Mouse (Mus musculus) thymus, postnatal 36 days (tissue): ENCODE measurements around the gene Mmp25.

ENCODE experiments used
- DNase-seq, 2 experiments: peaks; one replicate each; pipeline ENCODE4 v3.0.0; 2022; ENCODE audit warnings: mixed read lengths in 2 of 2

The Mmp25 gene

DNA sequence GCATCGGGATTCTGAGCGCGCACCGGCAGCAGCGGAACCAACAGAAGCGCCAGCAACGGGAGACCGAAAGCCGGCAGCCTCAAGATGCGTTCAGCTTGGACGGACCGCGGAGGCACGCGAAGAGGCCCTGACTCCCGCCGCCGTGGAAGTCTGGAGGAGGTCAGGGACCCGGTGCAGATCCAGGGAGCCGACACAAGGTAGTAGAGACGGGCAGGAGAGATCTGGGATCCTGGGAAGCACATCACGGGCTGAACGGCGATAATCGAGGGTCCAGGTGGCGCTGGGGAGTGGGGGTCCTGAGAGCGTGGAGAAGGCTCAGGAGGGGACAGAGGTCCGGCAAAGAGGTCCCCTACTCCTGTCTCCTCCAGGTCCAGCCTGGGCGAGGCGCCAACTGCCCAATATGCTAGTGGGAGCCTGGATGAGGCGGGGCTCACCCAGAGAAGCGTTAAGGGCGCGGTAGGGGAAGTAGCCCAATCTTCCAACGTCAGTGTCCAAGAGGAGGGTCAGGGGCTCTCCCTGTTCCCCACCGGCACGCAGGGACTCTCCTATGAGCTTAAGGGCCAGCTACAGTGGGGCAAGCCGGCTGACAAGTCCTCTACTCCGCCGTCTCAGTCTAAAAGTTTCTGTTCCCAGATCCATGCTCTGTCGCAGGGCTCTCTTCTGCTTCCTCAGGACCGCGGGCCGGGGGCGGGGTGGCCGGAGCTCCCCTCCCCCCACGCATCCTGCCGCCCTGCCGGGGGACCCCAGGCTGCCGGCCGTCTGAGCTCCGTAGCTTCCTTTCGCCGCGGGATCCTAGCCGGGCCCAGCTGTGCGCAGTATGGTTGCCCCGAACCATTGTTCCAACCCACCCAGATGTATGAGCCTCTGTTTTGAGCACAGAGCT is at the start of gene Mmp25:
Gene Mmp25, minus strand, starts transcription at position 665 of the 883 bp plus-strand sequence.
- no peak for DNase-seq

DNA sequence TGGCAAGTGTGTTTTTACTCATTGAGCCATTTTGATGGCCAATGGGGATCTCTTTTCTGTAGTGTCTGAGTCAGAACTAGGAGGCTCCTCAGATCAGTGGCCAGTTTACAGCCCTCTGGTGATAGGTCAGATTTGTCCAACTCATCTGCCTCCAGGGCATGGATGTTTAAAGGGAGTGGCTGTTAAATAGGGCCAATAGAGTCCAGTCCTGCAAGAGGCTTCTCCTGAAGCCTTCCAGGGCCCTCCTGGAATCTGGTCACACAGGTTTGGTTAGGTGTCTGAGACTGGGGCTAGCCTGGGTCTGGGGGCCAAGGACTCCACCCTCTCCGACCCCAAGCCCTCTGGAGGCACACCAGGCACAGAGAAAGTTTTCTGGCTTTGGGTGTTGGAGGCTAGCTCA is 49.4 kb upstream of the Mmp25 start:
- DNase-seq: no peak

DNA sequence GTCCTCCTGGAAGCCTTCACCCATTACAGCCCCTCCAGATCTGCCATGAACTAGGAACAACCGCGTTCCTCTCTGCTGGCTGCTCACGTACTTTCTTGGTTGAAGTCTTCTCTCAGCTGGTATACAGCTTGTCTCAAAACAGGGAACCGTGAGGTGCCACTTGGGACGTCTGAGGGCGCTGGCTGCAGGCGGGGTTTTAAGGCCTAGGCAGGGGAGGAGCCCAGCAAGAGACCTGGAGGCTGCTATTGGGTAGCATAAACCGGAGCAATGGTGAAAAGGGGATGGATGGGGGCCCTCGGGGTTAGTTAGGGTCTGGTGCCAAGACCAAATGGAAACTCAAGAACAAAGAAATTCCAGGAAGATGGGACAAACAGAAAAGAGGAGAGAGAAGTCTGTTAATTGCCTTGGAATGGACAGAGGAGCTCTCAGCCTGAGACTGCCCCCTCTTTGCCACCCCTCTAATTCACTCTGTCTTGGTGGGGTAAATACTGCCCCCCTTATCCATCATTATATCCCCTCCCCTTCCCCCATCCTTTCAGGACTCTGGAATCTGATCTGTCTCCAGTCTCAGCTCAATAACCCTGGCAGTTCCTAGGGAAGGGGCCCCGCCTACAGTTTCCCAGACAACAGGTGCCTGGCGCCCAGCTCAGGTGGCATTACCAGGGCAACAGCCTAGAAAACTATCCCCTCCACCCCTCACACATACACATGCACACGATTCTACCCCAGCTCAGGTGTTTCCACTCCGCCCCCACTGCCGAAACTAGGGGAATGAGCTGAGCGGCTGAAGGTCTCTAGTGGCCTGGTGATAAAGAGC is 39.0 kb upstream of the Mmp25 start, which contains the start of gene Cldn9:
Gene Cldn9, minus strand, starts transcription at position 171 of the 817 bp plus-strand sequence.
- no peak for DNase-seq

DNA sequence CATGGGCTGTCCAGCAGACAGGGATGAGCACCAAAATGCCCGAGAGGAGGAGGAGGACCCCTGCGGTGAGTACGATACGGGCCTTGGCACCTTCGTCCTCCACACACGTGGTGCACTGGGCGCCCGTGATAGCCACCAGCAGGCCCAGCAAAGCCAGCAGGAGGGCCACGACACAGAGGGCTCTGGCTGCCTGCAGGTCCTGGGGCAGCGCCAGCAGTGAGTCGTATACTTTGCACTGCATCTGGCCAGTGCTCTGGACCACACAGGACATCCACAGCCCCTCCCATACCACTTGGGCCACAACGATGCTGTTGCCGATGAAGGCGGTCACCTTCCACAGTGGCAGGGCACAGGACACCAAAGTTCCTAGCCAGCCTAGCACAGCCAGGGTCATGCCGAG is 38.1 kb upstream of the Mmp25 start:
- no peak for DNase-seq

DNA sequence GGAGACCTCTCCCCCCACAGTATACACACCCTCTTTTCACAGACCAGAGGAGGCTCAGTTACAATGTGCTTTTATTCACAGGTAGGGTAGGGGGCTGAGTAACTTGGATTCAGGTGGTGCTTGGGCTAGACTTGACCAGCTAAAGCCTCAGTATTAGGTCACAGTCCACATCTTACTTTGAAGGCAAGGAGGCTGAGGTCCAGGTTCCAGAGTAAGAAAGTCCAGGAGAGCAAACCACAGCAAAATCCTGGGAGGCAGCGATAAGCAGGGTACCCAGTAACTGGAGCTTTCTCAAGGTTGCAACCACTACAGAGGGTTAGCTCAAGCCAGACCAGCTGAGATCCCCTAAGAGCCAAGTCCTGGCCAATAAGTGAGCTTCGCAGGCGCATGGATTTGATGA is 37.5 kb upstream of the Mmp25 start:
- no peak for DNase-seq

DNA sequence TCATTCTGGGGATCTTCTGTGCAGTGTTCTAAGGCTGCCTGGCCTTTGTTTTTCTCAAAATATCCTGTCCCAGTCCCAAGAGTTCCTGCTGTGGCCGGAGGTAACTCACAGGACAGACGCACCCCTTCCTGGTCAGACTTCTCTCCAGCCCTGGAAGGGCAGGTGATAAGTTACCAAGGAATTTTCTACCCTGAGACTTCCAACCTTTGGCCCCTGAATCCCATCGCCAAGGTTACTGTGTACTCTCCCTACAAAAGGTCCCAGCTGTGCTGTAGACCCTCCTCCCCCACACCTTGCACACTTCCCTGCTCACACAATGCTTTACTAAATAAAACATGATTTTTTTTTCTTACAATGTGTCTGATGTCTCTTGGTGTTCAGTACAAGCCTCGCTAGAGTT is 37.0 kb upstream of the Mmp25 start:
- DNase-seq: no peak

DNA sequence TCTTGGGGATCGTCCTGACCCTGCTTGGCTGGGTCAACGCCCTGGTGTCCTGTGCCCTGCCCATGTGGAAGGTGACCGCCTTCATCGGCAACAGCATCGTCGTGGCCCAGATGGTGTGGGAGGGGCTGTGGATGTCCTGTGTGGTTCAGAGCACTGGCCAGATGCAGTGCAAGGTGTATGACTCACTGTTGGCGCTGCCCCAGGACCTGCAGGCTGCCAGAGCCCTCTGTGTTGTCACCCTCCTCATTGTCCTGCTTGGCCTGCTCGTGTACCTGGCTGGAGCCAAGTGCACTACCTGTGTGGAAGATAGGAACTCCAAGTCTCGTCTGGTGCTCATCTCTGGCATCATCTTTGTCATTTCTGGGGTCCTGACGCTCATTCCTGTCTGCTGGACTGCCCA is 36.0 kb upstream of the Mmp25 start:
- DNase-seq: no peak

DNA sequence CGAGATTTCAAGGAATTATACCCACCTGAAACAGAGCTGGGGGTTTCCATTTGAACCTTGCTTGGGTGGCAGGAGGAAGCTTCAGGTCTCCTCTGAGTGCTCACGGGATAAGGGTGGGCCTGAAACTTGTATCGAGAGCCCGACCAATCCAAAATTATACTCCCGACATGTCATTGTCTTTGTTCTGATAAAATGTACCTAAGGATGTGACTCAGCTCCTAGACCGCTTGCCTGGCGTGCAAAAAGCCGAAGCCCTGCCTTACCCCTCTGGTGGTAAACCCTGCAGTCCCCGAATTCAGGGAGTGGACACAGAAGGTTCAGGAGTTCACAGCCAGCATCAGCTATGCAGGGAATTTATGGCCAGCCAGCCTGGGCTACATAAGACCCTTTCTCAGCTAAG is 35.3 kb upstream of the Mmp25 start:
- no peak for DNase-seq

DNA sequence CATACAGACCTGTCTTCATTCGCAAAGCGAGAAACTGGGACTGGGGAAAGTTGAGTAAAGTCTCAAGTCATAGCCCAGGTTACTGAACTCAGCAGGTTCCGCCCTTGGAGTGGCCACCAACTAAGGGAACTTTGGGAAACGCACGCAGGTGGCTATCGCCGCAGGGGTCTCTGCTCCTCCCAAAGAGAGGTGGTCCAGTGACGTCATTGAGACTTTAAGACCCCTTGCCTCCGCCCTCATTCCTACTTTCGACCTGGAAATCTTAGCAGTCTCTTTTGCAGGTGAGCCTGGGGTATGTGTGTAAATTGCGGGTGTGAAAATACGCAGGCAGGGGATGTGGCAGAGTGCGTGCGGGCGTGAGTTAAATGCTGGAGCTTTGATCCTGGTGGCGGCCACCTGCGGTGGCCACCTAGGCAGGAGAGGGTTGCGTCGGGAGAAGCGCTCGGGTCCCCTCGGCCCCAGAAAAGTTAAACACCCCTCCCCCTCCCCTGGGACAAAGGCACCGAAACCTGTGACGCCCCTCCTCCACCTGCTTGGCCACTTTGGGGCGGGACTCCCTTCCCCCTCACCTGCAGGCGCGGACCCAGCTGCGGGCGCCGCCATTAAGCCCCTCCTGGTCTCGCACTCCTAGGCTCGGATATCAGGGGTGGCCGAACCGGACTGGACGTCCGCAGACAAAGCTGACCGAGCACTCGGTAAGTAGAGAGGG is 34.2 kb upstream of the Mmp25 start, which contains the start of gene Cldn6:
Gene Cldn6, plus strand, starts transcription at position 123 of the 709 bp plus-strand sequence.
- DNase-seq: no peak

DNA sequence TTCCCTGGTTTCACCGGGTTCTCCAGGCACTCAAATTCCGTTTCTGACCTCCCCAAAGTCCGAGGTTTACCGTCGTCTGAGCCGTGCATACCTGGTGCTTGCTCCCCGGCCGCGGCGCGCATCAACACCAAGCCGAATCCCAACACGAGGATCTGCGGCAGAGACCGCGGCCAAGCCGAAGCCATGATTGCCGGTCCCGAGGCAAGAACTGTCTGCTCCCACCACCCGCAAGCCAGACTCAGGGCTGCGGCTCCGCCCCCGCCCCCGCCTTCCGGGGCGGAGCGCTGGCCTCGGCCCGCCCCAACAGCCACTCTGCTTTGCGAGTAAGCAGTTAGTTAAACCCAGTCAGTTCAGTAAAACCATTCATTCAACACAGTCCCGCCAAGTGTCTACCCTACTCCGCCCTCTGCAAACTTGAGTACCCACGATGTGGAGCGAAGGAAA is 32.2 kb upstream of the Mmp25 start, which contains the start of gene Tnfrsf12a:
Gene Tnfrsf12a, minus strand, starts transcription at position 233 of the 444 bp plus-strand sequence.
- peak; percentile 87 to 92 for DNase-seq

DNA sequence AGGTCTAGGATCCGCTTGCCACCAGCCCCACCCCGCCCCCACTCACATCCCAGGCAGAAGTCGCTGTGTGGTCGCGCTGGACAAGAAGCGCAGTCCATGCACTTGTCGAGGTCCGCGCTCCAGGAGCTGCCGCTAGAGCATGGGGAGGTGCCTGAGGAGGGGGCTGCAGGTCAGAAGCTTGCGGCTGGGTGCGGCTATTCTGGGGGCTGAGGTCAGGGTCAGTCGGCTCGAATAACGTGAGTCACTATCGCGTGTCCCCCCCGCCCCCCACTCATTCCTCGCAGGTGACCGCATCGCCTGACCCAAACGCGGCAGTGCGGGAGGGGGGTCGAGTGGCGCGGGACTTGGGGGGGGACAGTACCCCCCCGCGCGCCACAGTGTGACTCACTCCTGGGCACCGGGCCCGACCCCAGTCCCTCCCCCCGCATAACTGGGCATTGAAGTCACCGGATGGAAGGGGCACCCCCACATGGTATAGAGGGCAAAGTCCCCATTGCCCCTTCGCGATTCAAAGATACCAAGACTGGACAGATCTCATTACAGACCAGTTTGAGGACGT is 31.5 kb upstream of the Mmp25 start:
- DNase-seq: peak in 1 of 2 experiments; percentile 52

DNA sequence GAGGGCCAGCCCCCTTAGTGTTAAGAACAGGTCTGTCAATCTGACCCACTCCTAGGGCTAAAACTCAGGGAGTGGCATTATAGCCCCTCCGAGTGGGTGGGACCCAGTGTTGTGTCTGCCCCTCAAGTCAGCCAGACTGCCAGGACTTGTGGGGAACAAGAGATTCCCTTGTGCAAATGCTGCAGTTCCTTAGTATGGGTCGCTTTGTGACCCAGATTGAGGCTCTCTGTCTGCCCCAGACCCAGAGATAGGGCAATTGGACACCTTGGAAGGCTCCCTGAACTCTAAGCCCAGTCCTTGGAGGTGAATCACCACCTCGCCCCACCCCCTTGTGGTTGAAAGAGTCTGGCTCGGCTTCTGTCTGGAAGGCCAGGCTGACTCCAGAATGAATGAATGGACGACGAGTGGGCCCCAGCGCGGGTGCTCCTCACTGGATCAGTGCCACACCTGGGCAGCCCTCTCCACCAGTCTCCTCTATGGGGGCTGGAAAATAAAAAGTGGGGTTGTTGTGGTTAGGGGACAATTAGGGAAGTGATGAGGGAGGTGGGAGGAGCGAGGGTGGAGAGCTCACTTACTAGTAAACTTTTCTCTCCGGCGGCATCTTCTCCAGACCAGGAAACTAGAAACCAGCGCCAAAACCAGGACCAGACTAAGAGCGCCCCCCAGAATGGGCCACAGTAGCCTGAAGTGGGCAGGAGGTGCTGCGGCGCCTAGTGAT is 30.6 kb upstream of the Mmp25 start:
- DNase-seq: peak in 1 of 2 experiments; percentile 32

DNA sequence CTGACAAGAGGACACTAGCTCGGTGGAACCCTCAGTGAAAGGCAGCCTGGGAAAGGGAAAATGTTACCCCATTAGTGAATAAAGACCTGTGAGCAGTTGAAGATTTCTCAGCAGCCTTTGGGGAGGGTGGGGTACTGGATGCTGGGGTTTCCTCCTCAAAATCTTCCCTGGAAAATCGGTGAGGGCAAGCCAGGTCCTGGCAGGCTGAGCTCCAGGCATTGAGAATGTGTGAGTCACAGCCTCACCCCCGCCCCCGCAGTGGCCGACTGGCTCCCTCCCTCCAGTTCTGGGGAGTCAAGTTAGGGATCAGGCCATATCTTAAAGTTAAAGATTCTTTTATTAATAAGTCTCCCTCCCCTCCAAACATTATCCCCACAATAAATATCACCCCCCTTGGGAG is 30.1 kb upstream of the Mmp25 start:
- DNase-seq: no peak

DNA sequence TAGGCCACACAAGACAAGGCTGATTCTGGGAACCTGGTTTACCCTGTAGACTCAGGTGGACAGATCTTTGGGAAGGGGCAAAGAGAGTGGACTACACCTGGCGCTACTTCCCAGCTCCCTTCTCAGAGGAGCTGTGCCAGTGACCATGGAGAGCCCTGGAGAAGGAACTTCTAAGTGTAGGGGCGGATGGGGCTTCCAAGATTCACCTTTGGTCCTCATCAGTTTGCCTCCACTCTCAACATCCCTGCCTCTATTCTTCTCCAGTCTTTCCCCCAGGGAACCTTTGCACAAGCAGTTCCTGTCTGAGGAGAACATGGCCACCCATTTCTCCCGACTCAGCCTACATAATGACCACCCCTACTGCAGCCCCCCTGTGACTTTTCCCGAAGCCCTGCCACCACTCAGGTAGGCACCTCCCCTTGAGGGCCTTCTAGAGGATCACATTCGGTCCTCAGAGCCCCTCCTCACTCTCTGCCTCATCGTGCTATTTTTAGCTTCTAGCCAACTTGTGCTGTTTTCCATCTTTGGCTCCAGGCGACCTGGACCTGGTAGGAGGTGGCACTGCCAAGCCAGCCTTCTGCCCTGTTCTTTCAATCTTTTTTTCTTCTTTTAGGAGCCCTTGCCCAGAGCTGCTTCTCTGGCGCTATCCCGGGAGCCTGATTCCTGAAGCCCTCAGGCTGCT is 29.3 kb upstream of the Mmp25 start:
- no peak for DNase-seq

DNA sequence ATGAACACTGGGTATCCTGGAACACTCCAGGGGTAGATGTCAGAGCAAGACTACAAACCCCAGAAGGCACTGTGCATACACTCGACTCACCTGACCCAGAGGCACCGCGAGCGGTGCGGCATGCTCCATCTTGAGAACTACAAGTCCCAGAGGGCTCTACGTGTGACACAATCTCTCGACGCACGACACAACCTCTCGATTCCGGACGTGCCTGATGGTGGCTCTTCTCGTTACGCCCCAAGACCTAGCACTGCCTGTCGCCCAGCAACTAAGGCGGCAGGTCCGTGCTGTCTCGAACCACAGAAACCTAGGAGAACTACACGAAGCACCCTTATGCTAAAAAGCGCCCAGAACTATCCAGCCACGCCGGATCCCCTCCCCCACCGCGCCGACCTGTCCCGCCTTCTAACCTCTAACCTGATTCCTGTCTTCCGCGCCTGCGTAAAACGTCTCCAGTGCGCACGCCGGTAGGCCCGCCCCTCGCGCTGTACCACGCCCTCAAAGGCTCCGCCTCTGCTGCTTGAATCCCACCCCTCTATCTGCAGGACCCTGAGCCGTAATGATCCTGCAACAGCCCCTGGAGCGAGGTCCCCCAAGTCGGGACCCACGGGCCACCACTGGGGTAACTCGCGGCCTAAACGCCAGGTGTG is 28.5 kb upstream of the Mmp25 start, which contains the start of the genes Hcfc1r1 and Thoc6:
Gene Hcfc1r1, plus strand, starts transcription at position 173 of the 650 bp plus-strand sequence.
Gene Thoc6, minus strand, starts transcription at position 459 of the 650 bp plus-strand sequence.
- DNase-seq: peak; percentile 93 to 94

DNA sequence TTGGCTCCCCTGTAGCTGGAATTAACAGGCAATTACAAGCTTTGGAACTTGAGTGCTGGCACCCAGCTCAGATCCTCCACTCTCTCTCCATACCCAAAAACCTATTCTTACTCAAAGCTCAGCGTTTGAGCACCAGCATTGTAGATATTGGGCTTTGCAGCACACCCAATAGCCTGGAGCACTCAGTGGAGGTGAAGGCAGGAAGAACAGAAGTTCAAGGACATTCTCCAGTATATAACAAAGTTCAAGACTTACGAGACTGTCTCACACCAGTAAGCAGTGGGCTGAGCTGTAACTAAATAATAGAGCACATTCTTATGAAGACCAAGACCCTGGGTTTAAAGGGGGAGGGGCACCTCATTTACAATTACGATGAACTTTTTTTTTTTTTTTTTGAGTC is 27.7 kb upstream of the Mmp25 start:
- no peak for DNase-seq

DNA sequence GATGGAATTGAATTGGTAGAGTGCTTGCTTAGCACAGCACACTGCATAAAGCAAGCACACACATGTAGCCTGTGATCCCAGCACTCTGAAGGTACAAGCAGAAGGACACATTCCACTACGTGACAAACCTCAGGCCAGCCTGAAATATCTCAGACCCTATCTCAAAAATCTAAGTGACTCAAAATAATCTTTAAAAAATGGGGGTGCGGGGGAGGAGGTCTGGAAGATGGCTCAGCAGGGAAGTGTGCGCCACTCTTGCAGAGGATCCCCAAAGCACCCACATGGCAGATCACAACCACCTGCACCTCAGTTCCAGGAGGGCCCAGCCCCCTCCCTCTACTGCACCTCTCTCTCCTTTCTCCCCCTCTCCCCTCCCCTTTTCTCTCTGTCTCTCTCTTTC is 26.4 kb upstream of the Mmp25 start:
- DNase-seq: no peak

DNA sequence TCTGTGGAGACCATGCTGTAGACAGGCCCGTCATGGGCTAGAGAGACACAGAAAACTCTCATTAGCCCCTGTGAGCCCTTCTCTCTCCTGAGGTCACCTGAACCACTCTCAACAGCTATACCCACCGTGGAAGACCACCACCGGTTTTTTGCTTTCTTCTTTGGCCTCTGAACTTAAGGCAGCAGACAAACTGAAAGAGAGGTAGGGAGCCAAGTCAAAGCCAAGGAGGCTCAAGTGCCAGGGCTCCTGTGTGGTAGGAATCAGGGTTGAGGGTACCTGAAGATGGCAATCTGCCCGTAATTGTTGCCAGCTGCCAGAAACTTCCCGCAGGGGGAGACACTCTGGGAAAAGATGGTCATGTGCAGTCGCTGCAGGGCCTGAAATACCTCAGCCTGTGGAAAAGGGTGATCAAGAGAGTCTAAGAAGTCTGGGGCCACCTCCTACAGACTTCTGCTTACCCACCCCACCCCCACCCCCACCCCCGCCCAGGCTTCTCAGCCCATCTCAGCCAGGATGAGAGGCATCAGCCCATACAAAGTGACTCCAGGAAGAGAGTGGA is 25.5 kb upstream of the Mmp25 start:
- no peak for DNase-seq

DNA sequence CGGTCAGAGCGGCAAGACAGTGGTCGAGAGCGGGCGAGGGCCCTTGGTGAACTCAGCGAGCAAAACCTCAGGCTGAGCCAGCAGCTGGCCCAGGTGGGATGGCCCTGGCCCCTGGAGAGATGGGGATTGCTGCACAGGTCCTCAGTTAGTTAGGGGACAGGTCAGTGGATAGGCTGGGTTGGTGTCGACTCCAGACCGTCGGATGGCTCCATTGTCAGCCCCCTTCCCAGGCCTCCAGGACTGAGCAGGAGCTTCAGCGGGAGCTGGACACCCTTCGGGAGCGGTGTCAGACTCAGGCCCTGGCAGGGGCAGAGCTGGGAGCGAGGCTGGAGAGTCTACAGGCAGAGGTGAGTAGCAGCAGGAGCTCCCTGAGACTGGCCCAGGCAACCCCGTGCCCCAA is 20.4 kb upstream of the Mmp25 start:
- DNase-seq: no peak

DNA sequence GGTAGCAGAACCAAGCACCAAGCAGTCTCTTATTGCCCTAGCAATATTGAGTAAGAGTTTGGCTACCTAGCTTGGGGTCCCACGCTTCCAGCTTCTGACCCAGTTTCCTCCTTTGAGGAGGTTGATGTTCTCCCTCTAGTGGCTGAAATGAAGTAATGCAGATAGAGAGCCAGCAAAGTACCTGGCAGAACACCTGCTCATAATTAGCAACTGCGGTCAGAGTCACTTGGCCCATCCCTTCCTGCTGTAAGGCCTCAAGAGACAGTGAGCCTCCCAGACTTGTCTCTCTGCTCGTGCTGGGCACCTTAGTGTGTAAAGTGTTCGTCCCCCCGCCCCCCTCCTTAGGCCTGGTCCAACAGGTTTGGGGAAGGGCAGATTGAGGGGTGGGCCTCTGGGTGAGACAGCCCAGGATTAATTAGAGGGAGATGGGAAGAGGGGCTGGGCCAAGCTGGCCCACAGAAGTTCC is 19.5 kb upstream of the Mmp25 start:
- DNase-seq: no peak
